ENCODE assay signal across 8 mouse cellular contexts in the genomic region with DNA sequence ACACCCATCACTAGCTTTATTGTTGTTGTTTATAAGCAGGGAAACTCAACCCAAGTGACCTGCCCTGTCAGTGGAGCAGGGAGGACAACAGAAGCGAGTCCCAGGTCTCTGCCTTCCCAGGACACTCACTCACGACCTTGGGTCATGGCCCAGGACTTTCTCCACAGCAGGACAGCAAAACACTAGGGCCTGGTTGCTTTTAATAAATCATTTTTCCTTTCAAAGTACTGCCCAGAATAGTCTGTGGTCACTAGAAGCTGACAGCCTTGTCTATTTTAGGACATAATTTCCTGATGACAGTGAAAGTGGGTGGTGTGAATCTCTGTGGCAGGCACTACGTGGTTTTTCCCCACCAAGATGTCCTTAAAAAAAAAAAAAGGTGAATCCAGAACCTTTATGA. TPM values are rescaled to one million over a fixed set of nuclear protein-coding genes. Genes with fewer than 3 reads are reported as not detected.
DNase-seq lines count a peak whose midpoint lies in the region; ATAC-seq and TF ChIP-seq lines count a peak whose summit lies in the region.

No protein-coding gene starts in this region.

- no peak for ATAC-seq in stomach, embryonic 14.5 days (ENCODE audit: insufficient number of reproducible peaks, insufficient read depth, low FRiP score, low read depth)
- ATAC-seq in stomach, postnatal 0 days (ENCODE audit: low FRiP score, low TSS enrichment) = no peak
- ATAC-seq in kidney, postnatal 0 days (replicated peaks; ENCODE audit: low FRiP score, low read depth) = no peak
- ATAC-seq in megakaryocyte-erythroid progenitor cell, adult 5-6 weeks (replicated peaks; ENCODE audit: low FRiP score, low TSS enrichment, poor library complexity, severe bottlenecking) = no peak

- H3K4me1 ChIP-seq in cerebellum, adult 2 months (ENCODE audit: control insufficient read depth, insufficient read depth, low read length) = peaks cover 5% of the 10 kb centered on the region
- peaks cover 6% of the 10 kb centered on the region; the same call in 1 of the 2 replicates for H3K4me1 ChIP-seq in stomach, embryonic 14.5 days (ENCODE audit: control insufficient read depth, insufficient read depth, low read length)
- no peaks in the 10 kb centered on the region for H3K4me1 ChIP-seq in stomach, postnatal 0 days (replicated peaks; ENCODE audit: control insufficient read depth, insufficient read depth)
- H3K4me1 ChIP-seq in kidney, postnatal 0 days (replicated peaks; ENCODE audit: insufficient read depth, low read length) = peaks cover 12% of the 10 kb centered on the region

- peak in 1 of 2 experiments; percentile 40 for DNase-seq in cerebellum, adult 2 months
- no peak for DNase-seq in cerebellum, postnatal 10 days
- no peak for DNase-seq in stomach, postnatal 0 days (ENCODE audit: low spot score)
- DNase-seq in kidney, postnatal 0 days (ENCODE audit: low spot score) = no peak
- DNase-seq in lung, adult 18-20 months = no peak
- no peak for DNase-seq in thymus, postnatal 14 days

- no peak for TF ChIP-seq EP300 in stomach, postnatal 0 days (optimal IDR thresholded peaks at IDR 0.05)

- TF ChIP-seq CTCF in cerebellum, adult 2 months (IDR thresholded peaks at IDR 0.05; ENCODE audit: borderline replicate concordance, insufficient read depth, low read depth, low read length) = no peak
- no peak for TF ChIP-seq CTCF in stomach, postnatal 0 days (IDR thresholded peaks at IDR 0.05; ENCODE audit: low read depth)
- no peak for TF ChIP-seq CTCF in kidney, postnatal 0 days (IDR thresholded peaks at IDR 0.05; ENCODE audit: low read depth)

- no peak overlapping the region for H3K9ac ChIP-seq in stomach, embryonic 14.5 days (replicated peaks; ENCODE audit: low read depth, low read length)
- no peak overlapping the region for H3K9ac ChIP-seq in stomach, postnatal 0 days (ENCODE audit: low read length)
- H3K9ac ChIP-seq in kidney, postnatal 0 days (ENCODE audit: low read depth, low read length) = no peak overlapping the region

- 61% methylated on average over 3 of the region's 3 CpGs for WGBS in cerebellum, adult 2 months
- WGBS in stomach, embryonic 14.5 days = 55% methylated on average over 3 of the region's 3 CpGs
- 59% methylated on average over 3 of the region's 3 CpGs for WGBS in stomach, postnatal 0 days
- WGBS in kidney, postnatal 0 days = 26% methylated on average over 3 of the region's 3 CpGs

- TF ChIP-seq POLR2A in cerebellum, adult 2 months (IDR thresholded peaks at IDR 0.05; ENCODE audit: borderline replicate concordance, insufficient read depth, low read length) = no peak

- peak overlapping the region; percentile 29; the same call in 1 of the 2 replicates for H3K27ac ChIP-seq in cerebellum, adult 2 months (ENCODE audit: insufficient read depth, low read length)
- no peak overlapping the region for H3K27ac ChIP-seq in stomach, embryonic 14.5 days (ENCODE audit: low read length)
- no peak overlapping the region for H3K27ac ChIP-seq in stomach, postnatal 0 days (replicated peaks)
- H3K27ac ChIP-seq in kidney, postnatal 0 days = 0 out of 2 replicates have a peak overlapping the region, but pooled peaks have one; percentile 73

- H3K4me2 ChIP-seq in stomach, embryonic 14.5 days (replicated peaks; ENCODE audit: low read depth, low read length) = 0 out of 2 replicates have a peak overlapping the region, but pooled peaks have one; percentile 33
- no peak overlapping the region for H3K4me2 ChIP-seq in stomach, postnatal 0 days (replicated peaks; ENCODE audit: low read depth)
- H3K4me2 ChIP-seq in kidney, postnatal 0 days (ENCODE audit: low read length) = no peak overlapping the region

- no peaks in the 10 kb centered on the region for H3K36me3 ChIP-seq in stomach, embryonic 14.5 days (ENCODE audit: control insufficient read depth, insufficient read depth, low read length)
- H3K36me3 ChIP-seq in stomach, postnatal 0 days (ENCODE audit: control insufficient read depth, insufficient read depth, low read length) = no peaks in the 10 kb centered on the region
- H3K36me3 ChIP-seq in kidney, postnatal 0 days (ENCODE audit: insufficient read depth, low read length) = no peaks in the 10 kb centered on the region

- no peak overlapping the region for H3K4me3 ChIP-seq in cerebellum, adult 2 months (replicated peaks; ENCODE audit: insufficient read depth, low read depth, low read length)
- no peak overlapping the region for H3K4me3 ChIP-seq in stomach, embryonic 14.5 days (ENCODE audit: low read depth, low read length)
- no peak overlapping the region for H3K4me3 ChIP-seq in stomach, postnatal 0 days (ENCODE audit: low read depth, low read length)
- H3K4me3 ChIP-seq in kidney, postnatal 0 days (replicated peaks; ENCODE audit: low read depth, low read length) = no peak overlapping the region

- H3K9me3 ChIP-seq in stomach, embryonic 14.5 days (ENCODE audit: control insufficient read depth, low read depth, low read length) = no peaks in the 10 kb centered on the region
- H3K9me3 ChIP-seq in stomach, postnatal 0 days (ENCODE audit: control insufficient read depth, low read length) = no peaks in the 10 kb centered on the region
- H3K9me3 ChIP-seq in kidney, postnatal 0 days (replicated peaks; ENCODE audit: low read length) = no peaks in the 10 kb centered on the region

- no peaks in the 10 kb centered on the region for H3K27me3 ChIP-seq in cerebellum, adult 2 months (ENCODE audit: control insufficient read depth, insufficient read depth, low read length)
- no peaks in the 10 kb centered on the region for H3K27me3 ChIP-seq in stomach, embryonic 14.5 days (ENCODE audit: control insufficient read depth, insufficient read depth, low read length)
- no peaks in the 10 kb centered on the region for H3K27me3 ChIP-seq in stomach, postnatal 0 days (ENCODE audit: control insufficient read depth, insufficient read depth, low read length)
- no peaks in the 10 kb centered on the region for H3K27me3 ChIP-seq in kidney, postnatal 0 days (ENCODE audit: insufficient read depth, low read length)

RNA-seq across cellular contexts. Expression of a gene that starts 7.6 kb away (rescaled TPM):
- polyA plus RNA-seq in cerebellum, adult 2 months (2012; rRNA removed) = 144 and 149 TPM in 2 replicates
- 6.4 and 6.7 TPM in 2 replicates for polyA plus RNA-seq in stomach, embryonic 14.5 days (2014; fragmentation: Nextera tagmentation; extraction: Ambion mirVana)
- 2.4 and 3.4 TPM in 2 replicates for polyA plus RNA-seq in stomach, postnatal 0 days (2015; fragmentation: Nextera tagmentation; extraction: Ambion mirVana)
- polyA plus RNA-seq in kidney, postnatal 0 days (2015; fragmentation: Nextera tagmentation; extraction: Ambion mirVana) = 5.0 and 6.1 TPM in 2 replicates
- 7.9 and 9.0 TPM in 2 replicates for total RNA-seq in megakaryocyte-erythroid progenitor cell, adult 5-6 weeks (2014; fragmentation: Nextera tagmentation)
- total RNA-seq in megakaryocyte-erythroid progenitor cell, adult 5-6 weeks (2017) = 6.3 and 10.1 TPM in 2 replicates

Comparison
In these comparisons a context has a peak if more than half of its experiments do, and no peak if none do; other contexts are left out.
1. H3K27ac ChIP-seq: peak in cerebellum, adult 2 months (single experiment) and kidney, postnatal 0 days (single experiment); none in stomach, embryonic 14.5 days (single experiment) and stomach, postnatal 0 days (single experiment).
2. RNA of a gene that starts 7.6 kb away (polyA plus RNA-seq): 144 to 149 TPM in cerebellum, adult 2 months; 6.4 to 6.7 TPM in stomach, embryonic 14.5 days, 5.0 to 6.1 TPM in kidney, postnatal 0 days and 2.4 to 3.4 TPM in stomach, postnatal 0 days; every median in the first group is over 10 times any median in the second.